Mouse (Mus musculus): ENCODE data around the gene Setd3. TPM values are rescaled to one million over a fixed set of nuclear protein-coding genes. Genes with fewer than 3 reads are reported as not detected.

The Setd3 gene
- total and polyA plus RNA-seq, 2 experiments: 17.6 to 70.4 TPM

GRCm38 (mm10) chr12:108152743-108153142, 26.4 kb downstream of the Setd3 start:
- DNase-seq (ENCODE audit: extremely low read depth, low read depth, low spot score): no peak
- no peak overlapping the region for H3K9ac ChIP-seq (ENCODE audit: low read depth, low read length)
- WGBS: 97% methylated on average over 2 of the region's 2 CpGs
- TF ChIP-seq CTCF (IDR thresholded peaks at IDR 0.05; ENCODE audit: low read depth, low read length) (peak; percentile 35; the same call in 1 of the 2 replicates), POLR2A (IDR thresholded peaks at IDR 0.05; ENCODE audit: extremely low read depth, insufficient read depth, low read length) (no peak)
- peaks cover 39% of the 10 kb centered on the region for H3K36me3 ChIP-seq (ENCODE audit: control insufficient read depth, insufficient read depth, low read length)
- H3K27ac ChIP-seq (replicated peaks; ENCODE audit: insufficient read depth, low read depth, low read length): no peak overlapping the region
- H3K4me3 ChIP-seq (ENCODE audit: insufficient read depth, low read depth, low read length): no peak overlapping the region
- H3K27me3 ChIP-seq (ENCODE audit: control insufficient read depth, insufficient read depth, low read length): no peaks in the 10 kb centered on the region
- H3K4me1 ChIP-seq (ENCODE audit: control insufficient read depth, insufficient read depth, low read length): no peaks in the 10 kb centered on the region
- peaks cover 7% of the 10 kb centered on the region; the same call in 1 of the 2 replicates for H3K79me2 ChIP-seq (ENCODE audit: control insufficient read depth, insufficient read depth, low read length)

- H3K27ac ChIP-seq (replicated peaks; ENCODE audit: insufficient read depth, low read depth, low read length): no peak overlapping the region
- no peak for TF ChIP-seq CTCF (IDR thresholded peaks at IDR 0.05; ENCODE audit: low read depth, low read length)
- no peak for TF ChIP-seq POLR2A (IDR thresholded peaks at IDR 0.05; ENCODE audit: extremely low read depth, insufficient read depth, low read length)
- peaks cover 34% of the 10 kb centered on the region for H3K36me3 ChIP-seq (ENCODE audit: control insufficient read depth, insufficient read depth, low read length)
- no peak overlapping the region for H3K4me3 ChIP-seq (ENCODE audit: insufficient read depth, low read depth, low read length)
- H3K4me1 ChIP-seq (ENCODE audit: control insufficient read depth, insufficient read depth, low read length): no peaks in the 10 kb centered on the region
- no peaks in the 10 kb centered on the region for H3K27me3 ChIP-seq (ENCODE audit: control insufficient read depth, insufficient read depth, low read length)
- no peak overlapping the region for H3K9ac ChIP-seq (ENCODE audit: low read depth, low read length)
- DNase-seq (ENCODE audit: extremely low read depth, low read depth, low spot score): no peak
- H3K79me2 ChIP-seq (ENCODE audit: control insufficient read depth, insufficient read depth, low read length): peaks cover 9% of the 10 kb centered on the region
- WGBS: 67% methylated on average over 3 of the region's 3 CpGs
Observed at GRCm38 (mm10) chr12:108149764-108150163, 29.4 kb downstream of the Setd3 start.

DNA sequence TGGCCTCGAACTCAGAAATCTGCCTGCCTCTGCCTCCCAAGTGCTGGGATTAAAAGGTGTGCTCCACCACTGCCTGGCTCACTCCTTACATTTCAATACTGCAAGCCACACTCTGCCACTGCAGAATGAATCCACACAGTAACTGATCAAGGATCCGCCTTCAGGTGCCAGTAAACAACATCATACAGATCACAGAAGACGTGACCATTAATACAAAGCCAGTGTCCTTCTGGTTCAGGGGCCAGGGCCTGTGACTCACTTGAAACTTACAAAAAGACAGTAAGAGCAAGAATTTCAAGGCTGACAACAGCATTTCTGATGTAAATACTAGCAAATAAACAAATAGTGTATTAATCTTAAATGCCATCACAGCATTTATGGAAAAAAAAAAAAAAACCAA, 33.9 kb downstream of the Setd3 start:
- Histone ChIP-seq H3K27ac (replicated peaks; ENCODE audit: insufficient read depth, low read depth, low read length) (no peak overlapping the region), H3K4me3 (ENCODE audit: insufficient read depth, low read depth, low read length) (no peak overlapping the region), H3K9ac (ENCODE audit: low read depth, low read length) (no peak overlapping the region), H3K79me2 (ENCODE audit: control insufficient read depth, insufficient read depth, low read length) (peaks cover 11% of the 10 kb centered on the region), H3K4me1 (ENCODE audit: control insufficient read depth, insufficient read depth, low read length) (0 out of 2 replicates have a peak, but pooled peaks cover 2% of the 10 kb centered on the region), H3K27me3 (ENCODE audit: control insufficient read depth, insufficient read depth, low read length) (no peaks in the 10 kb centered on the region), H3K36me3 (ENCODE audit: control insufficient read depth, insufficient read depth, low read length) (peaks cover 25% of the 10 kb centered on the region)
- TF ChIP-seq POLR2A (IDR thresholded peaks at IDR 0.05; ENCODE audit: extremely low read depth, insufficient read depth, low read length): no peak
- 97% methylated on average over 3 of the region's 3 CpGs for WGBS
- no peak for DNase-seq (ENCODE audit: extremely low read depth, low read depth, low spot score)

DNA sequence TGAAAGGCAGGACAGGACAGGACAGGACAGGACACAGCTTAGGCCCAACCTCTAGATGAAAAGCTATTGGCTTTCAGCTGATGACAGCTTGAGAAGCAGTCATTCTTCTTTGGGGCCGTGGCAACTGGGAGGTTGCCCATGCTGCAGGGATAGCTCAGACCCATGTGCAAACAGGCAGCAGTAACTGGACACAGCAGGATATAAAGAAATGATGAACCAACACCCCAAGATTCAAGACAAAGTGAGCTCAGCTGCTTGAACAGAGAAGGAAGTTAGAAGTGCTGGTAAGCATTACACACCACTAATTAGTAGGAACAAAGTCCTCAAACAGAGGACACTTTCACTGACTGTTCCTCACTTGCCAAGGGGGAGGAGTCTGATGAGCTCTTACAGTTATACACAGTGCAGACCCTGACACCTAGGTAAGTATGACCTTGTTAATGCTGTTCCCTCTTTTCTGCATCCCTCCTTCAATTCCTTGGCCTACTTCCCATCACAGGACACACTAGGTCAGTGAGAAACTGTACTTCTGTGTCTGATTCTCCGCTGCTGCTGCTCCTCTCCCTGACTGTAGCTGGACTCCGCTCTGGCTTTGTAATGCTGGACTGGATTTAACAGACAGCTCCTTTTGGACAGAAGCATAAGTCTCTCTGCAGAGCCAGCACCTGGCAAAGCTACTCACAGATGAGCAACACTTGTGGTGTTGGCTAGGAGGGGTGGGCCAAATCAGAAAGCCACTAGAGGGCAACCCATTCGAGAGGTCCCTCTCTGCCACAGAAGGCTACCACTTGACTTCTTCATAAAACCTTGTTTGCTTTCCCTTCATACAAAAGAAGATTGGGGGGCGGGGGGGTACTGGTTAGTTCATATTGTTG, 35.3 kb downstream of the Setd3 start:
- TF ChIP-seq POLR2A (IDR thresholded peaks at IDR 0.05; ENCODE audit: extremely low read depth, insufficient read depth, low read length) (no peak), CTCF (IDR thresholded peaks at IDR 0.05; ENCODE audit: low read depth, low read length) (no peak)
- Histone ChIP-seq H3K27ac (replicated peaks; ENCODE audit: insufficient read depth, low read depth, low read length) (no peak overlapping the region), H3K9ac (ENCODE audit: low read depth, low read length) (no peak overlapping the region), H3K4me3 (ENCODE audit: insufficient read depth, low read depth, low read length) (no peak overlapping the region), H3K36me3 (ENCODE audit: control insufficient read depth, insufficient read depth, low read length) (peaks cover 28% of the 10 kb centered on the region), H3K79me2 (ENCODE audit: control insufficient read depth, insufficient read depth, low read length) (peaks cover 9% of the 10 kb centered on the region), H3K27me3 (ENCODE audit: control insufficient read depth, insufficient read depth, low read length) (no peaks in the 10 kb centered on the region), H3K4me1 (ENCODE audit: control insufficient read depth, insufficient read depth, low read length) (0 out of 2 replicates have a peak, but pooled peaks cover 2% of the 10 kb centered on the region)
- WGBS: 80% methylated on average over 5 of the region's 5 CpGs
- DNase-seq (ENCODE audit: extremely low read depth, low read depth, low spot score): peak; percentile 34

GRCm38 (mm10) chr12:108135610-108136208, 43.4 kb downstream of the Setd3 start:
- Histone ChIP-seq H3K27me3 (ENCODE audit: control insufficient read depth, insufficient read depth, low read length) (no peaks in the 10 kb centered on the region), H3K9ac (ENCODE audit: low read depth, low read length) (no peak overlapping the region), H3K36me3 (ENCODE audit: control insufficient read depth, insufficient read depth, low read length) (peaks cover 15% of the 10 kb centered on the region), H3K27ac (replicated peaks; ENCODE audit: insufficient read depth, low read depth, low read length) (no peak overlapping the region), H3K4me1 (ENCODE audit: control insufficient read depth, insufficient read depth, low read length) (peaks cover 3% of the 10 kb centered on the region; the same call in 1 of the 2 replicates), H3K4me3 (ENCODE audit: insufficient read depth, low read depth, low read length) (no peak overlapping the region), H3K79me2 (ENCODE audit: control insufficient read depth, insufficient read depth, low read length) (peaks cover 4% of the 10 kb centered on the region; the same call in 1 of the 2 replicates)
- no peak for DNase-seq (ENCODE audit: extremely low read depth, low read depth, low spot score)
- 84% methylated on average over 6 of the region's 6 CpGs for WGBS
- TF ChIP-seq CTCF (IDR thresholded peaks at IDR 0.05; ENCODE audit: low read depth, low read length): no peak
- TF ChIP-seq POLR2A (IDR thresholded peaks at IDR 0.05; ENCODE audit: extremely low read depth, insufficient read depth, low read length): no peak

Data from liver, adult 2 months (tissue).